Mouse (Mus musculus) c-Kit-negative CD71-positive TER-119-positive erythroid progenitor cells, embryonic 14.5 days (primary cell): Measurements from ENCODE around the gene Aars2.
A peak's percentile ranks its signal among the peaks of the same experiment; 100 is the strongest.

Experiments
- DNase-seq: peaks from one replicate; pipeline ENCODE4 v3.0.0-alpha.2; 2013; ENCODE audit warnings: low read depth, low spot score

Aars2 gene

DNA sequence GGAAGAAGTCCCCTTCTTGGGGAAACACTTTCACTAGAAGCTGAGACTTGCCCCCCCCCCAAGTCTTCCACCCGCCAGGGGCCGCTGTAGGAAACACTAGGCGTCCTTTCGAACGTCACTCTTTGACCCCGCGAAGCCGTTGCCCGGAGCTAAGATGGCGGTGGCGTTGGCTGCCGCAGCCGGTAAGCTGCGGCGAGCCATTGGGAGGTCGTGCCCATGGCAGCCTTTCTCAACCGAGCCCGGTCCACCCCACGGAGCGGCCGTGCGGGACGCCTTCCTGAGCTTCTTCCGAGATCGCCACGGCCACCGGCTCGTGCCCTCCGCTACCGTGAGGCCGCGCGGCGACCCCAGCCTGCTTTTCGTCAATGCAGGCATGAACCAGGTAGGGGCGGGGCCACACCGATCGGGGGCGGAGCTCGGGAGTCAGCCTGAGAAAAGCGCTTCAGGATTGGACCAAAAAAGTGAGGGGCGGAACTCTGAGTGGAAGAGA, at the start of gene Aars2:
Gene Aars2, plus strand, starts transcription at position 142 of the 490 bp plus-strand sequence.
- DNase-seq: peak; percentile 81

- DNase-seq: peak; percentile 13
Observed at GRCm38 (mm10) chr17:45457487-45457886, 49.2 kb upstream of the Aars2 start.

DNA sequence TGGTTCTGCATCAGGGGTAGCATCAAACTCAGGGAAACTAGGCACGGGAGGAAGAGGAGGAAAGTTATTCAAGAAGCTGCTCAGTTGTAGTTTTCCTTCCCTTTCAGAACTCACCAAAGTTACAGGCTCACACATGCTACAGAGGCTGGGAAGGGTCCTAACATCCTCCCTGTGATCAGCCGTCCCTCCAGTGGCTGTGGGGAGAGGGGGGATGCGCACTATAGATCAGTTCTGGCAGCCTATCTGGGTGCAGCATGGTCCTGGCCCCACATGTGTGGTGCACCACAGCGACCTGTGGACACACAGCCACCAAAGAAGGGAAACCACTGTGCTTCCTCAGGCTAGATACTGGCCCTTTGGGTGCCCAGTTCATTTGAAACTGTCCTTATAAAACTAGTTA, 48.1 kb upstream of the Aars2 start:
- no peak for DNase-seq

GRCm38 (mm10) chr17:45459062-45459461, 47.6 kb upstream of the Aars2 start:
- no peak for DNase-seq

- DNase-seq: no peak
Observed at GRCm38 (mm10) chr17:45462506-45462905, 44.1 kb upstream of the Aars2 start.

DNA sequence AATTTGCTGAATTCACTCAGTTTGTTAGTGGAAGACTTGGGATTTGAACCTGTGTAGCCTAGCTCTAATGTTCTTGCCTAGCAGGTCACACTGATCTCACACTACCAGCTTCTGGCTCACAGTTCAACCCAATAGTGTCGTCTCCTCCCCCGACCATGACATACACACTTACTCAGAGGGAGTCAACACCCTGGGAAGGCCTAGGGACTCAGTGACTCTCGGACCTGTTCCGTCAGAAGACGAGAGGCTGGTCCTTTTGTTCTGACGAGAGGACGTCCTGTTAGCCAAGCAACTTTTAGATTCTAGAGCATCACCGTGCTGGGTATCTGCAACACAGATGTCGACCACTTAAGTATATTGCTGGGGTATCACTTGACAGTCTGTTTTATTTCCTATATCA, 42.4 kb upstream of the Aars2 start:
- DNase-seq: no peak

- DNase-seq: no peak
Observed at GRCm38 (mm10) chr17:45466701-45467100, 39.9 kb upstream of the Aars2 start.

GRCm38 (mm10) chr17:45468302-45468701, 38.3 kb upstream of the Aars2 start:
- DNase-seq: no peak

DNA sequence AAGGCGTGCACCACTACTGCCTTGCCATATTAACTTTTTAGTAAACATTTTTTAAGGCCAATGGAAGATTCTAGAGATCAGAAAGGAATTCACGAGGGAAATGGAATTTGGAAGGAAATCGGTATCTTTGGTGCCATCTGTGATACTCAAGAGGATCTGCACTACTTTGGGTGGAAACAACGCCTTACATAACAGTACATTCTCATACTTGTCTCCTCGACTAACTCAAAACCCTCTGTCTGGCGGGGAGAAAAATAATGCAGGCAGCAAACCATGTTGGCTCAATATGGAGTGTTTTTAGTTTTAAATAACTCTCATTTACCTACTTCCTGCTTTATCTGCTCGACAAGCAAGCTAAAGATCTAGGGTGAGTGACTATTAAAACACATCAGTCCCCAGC, 35.9 kb upstream of the Aars2 start:
- DNase-seq: no peak

- no peak for DNase-seq
Observed at GRCm38 (mm10) chr17:45473667-45474066, 33.0 kb upstream of the Aars2 start.

DNA sequence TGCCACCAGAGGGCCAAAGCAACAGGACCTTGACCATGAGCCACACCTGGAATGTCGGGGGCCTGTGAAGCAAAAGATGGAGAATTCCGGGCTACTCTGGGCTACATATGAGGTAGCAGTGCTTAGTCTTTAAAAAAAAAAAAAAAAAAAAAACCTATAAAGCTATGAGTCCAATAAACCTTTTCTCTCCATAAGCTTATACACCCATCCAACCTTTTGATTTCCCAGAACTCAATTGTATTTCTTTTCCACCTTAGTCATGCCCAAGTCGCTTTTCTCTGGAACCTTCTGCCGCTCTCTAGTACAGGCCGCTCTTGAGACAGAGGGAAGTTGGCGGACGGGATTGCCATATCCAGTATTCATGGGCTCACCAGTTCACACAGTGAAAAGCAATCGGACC, 32.5 kb upstream of the Aars2 start:
- DNase-seq: no peak

- DNase-seq: no peak
Observed at GRCm38 (mm10) chr17:45474669-45475465, 31.8 kb upstream of the Aars2 start, which contains the start of gene Spats1. TSS of gene Spats1 (minus strand) at chr17:45475415.

- DNase-seq: peak; percentile 42
Observed at GRCm38 (mm10) chr17:45478234-45478825, 28.3 kb upstream of the Aars2 start.

DNA sequence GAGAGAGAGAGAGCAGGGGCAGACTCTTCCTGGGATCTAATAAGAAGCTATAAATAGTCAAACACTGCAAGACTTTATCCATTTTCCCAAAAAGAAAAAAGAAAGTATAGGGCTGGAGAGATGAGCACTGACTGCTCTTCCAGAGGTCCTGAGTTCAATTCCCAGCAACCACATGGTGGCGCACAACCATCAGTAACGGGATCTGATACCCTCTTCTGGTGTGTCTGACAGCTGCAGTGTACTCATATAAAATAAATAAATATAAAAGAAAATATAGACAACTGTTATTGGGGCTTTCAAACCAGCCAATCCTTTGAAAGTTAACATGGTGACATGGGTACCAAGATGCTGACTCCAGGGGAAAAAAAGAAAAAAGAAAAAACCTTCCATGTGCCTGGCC, 26.2 kb upstream of the Aars2 start:
- DNase-seq: no peak

GRCm38 (mm10) chr17:45485581-45485980, 21.1 kb upstream of the Aars2 start:
- no peak for DNase-seq

GRCm38 (mm10) chr17:45487216-45487615, 19.4 kb upstream of the Aars2 start:
- no peak for DNase-seq

GRCm38 (mm10) chr17:45488321-45489254, 18.1 kb upstream of the Aars2 start:
- DNase-seq: no peak

- no peak for DNase-seq
Observed at GRCm38 (mm10) chr17:45489736-45490135, 16.9 kb upstream of the Aars2 start.

DNA sequence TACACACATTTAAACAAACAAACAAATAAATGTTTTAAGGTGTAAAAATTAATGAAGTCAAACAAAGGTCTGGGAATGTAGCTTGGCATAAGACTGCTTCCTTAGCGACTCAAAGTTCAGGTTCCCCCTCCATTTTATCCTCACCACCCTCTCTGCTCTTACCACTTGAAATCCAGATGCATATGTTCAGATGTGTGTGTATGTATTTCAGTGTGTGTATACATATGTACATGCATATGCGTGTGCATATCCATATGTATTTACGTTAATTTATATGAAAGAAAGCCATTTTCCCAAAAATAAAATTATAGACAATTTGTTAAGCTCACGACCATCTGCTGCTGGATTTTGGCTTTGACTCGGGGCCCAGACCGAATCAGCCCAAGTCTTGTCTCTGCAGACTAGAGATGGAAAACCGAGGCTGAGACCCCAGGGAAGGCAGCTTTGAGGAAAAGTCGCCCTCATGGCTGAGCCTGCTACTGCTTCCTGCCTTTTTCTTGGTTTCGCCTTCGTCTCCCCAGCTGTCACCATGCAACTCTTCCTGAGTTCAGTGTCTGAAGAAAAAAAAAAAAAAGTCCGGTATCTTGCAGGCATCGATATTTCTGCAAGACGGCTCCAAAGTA, 16.0 kb upstream of the Aars2 start:
- no peak for DNase-seq

GRCm38 (mm10) chr17:45495398-45495797, 11.2 kb upstream of the Aars2 start:
- no peak for DNase-seq

GRCm38 (mm10) chr17:45498397-45498796, 8.2 kb upstream of the Aars2 start:
- DNase-seq: no peak
